Mouse (Mus musculus) bone marrow macrophage, adult 2 months (primary cell): Measurements from ENCODE around the gene Wapl. TPM values are rescaled to one million over a fixed set of nuclear protein-coding genes. Genes with fewer than 3 reads are reported as not detected.

Experiments used
- H3K27ac ChIP-seq: 2 replicates; pipeline ENCODE4 v1.5.1; 2012; ENCODE audit warnings: low read depth, low read length; ENCODE audit not compliant: insufficient read depth
- H3K4me1 ChIP-seq: 2 replicates; pipeline ENCODE4 v1.6.1; 2012; ENCODE audit warnings: low read length; ENCODE audit not compliant: control insufficient read depth, insufficient read depth
- H3K4me3 ChIP-seq: 2 replicates; pipeline ENCODE4 v1.5.1; 2012; ENCODE audit warnings: mild to moderate bottlenecking, low read length, moderate library complexity; ENCODE audit not compliant: insufficient read depth
- CTCF ChIP-seq: IDR thresholded peaks from 2 replicates; pipeline ENCODE4 v1.5.1; 2012; ENCODE audit warnings: low read depth, mild to moderate bottlenecking, low read length, moderate library complexity
- POLR2A ChIP-seq: IDR thresholded peaks from 2 replicates; pipeline ENCODE4 v1.6.1; 2012; ENCODE audit warnings: mild to moderate bottlenecking, low read depth, low read length, borderline replicate concordance
- polyA plus RNA-seq: library from polyadenylated mRNA; stranded (reverse); fragments of >200 nt; gene quantifications from 2 replicates; pipeline ENCODE4 v1.2.4, GENCODE M21; 2012; ENCODE audit not compliant: missing spikeins, insufficient read depth, insufficient read length

Wapl gene
- polyA plus RNA-seq, 1 experiment: 55.3 TPM

- no peak overlapping the region for H3K4me3 ChIP-seq
- TF ChIP-seq CTCF (no peak), POLR2A (no peak)
- no peaks in the 10 kb centered on the region for H3K4me1 ChIP-seq
- H3K27ac ChIP-seq: no peak overlapping the region
Observed at GRCm38 (mm10) chr14:34684989-34685388, 11.3 kb downstream of the Wapl start.

GRCm38 (mm10) chr14:34693970-34694369 lies 20.2 kb downstream of the Wapl start:
- TF ChIP-seq POLR2A (no peak), CTCF (no peak)
- H3K4me3 ChIP-seq: no peak overlapping the region
- H3K4me1 ChIP-seq: no peaks in the 10 kb centered on the region

GRCm38 (mm10) chr14:34697376-34697775 lies 23.6 kb downstream of the Wapl start:
- TF ChIP-seq CTCF (no peak), POLR2A (no peak)
- Histone ChIP-seq H3K4me1 (no peaks in the 10 kb centered on the region), H3K4me3 (no peak overlapping the region)

More at GRCm38 (mm10) chr14:34693970-34694369, 20.2 kb downstream of the Wapl start:
- H3K27ac ChIP-seq: no peak overlapping the region

GRCm38 (mm10) chr14:34710209-34710608 lies 36.5 kb downstream of the Wapl start:
- Histone ChIP-seq H3K4me3 (no peak overlapping the region), H3K27ac (no peak overlapping the region), H3K4me1 (peaks cover 6% of the 10 kb centered on the region; the same call in 1 of the 2 replicates)
- TF ChIP-seq CTCF (no peak), POLR2A (no peak)

More at GRCm38 (mm10) chr14:34697376-34697775, 23.6 kb downstream of the Wapl start:
- no peak overlapping the region for H3K27ac ChIP-seq

GRCm38 (mm10) chr14:34712027-34712426 lies 38.3 kb downstream of the Wapl start:
- peaks cover 6% of the 10 kb centered on the region; the same call in 1 of the 2 replicates for H3K4me1 ChIP-seq
- no peak overlapping the region for H3K27ac ChIP-seq
- TF ChIP-seq CTCF (no peak), POLR2A (no peak)
- H3K4me3 ChIP-seq: no peak overlapping the region

GRCm38 (mm10) chr14:34712857-34713256 lies 39.1 kb downstream of the Wapl start:
- Histone ChIP-seq H3K4me1 (peaks cover 6% of the 10 kb centered on the region; the same call in 1 of the 2 replicates), H3K27ac (no peak overlapping the region), H3K4me3 (no peak overlapping the region)
- TF ChIP-seq POLR2A (no peak), CTCF (no peak)

- Histone ChIP-seq H3K27ac (no peak overlapping the region), H3K4me3 (no peak overlapping the region), H3K4me1 (no peaks in the 10 kb centered on the region)
- no peak for TF ChIP-seq CTCF
- no peak for TF ChIP-seq POLR2A
Observed at GRCm38 (mm10) chr14:34718150-34718549, 44.4 kb downstream of the Wapl start.

DNA sequence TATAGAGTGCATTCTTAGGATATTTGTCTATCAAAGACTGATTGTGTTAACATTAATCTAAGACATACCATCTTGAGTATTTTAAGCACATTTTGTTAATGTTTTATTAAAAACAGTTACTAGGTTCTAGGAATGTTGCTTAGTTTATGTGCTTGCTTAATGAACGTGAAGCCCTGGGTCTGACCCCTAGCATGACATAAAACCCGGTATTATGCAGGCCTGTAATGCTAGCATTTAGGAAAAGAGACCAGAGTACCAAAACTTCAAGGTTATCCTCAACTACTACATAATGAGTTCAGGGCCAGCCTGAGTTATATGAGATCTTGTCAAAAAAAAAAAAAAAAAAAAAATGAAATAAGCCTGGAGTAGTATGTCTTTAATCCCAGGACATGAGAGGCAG lies 54.0 kb downstream of the Wapl start:
- H3K27ac ChIP-seq: no peak overlapping the region
- no peaks in the 10 kb centered on the region for H3K4me1 ChIP-seq
- TF ChIP-seq CTCF: no peak
- no peak for TF ChIP-seq POLR2A
- H3K4me3 ChIP-seq: no peak overlapping the region

GRCm38 (mm10) chr14:34735405-34735804 lies 61.7 kb downstream of the Wapl start:
- H3K4me3 ChIP-seq: no peak overlapping the region
- no peaks in the 10 kb centered on the region for H3K4me1 ChIP-seq
- TF ChIP-seq CTCF (no peak), POLR2A (no peak)
- no peak overlapping the region for H3K27ac ChIP-seq

DNA sequence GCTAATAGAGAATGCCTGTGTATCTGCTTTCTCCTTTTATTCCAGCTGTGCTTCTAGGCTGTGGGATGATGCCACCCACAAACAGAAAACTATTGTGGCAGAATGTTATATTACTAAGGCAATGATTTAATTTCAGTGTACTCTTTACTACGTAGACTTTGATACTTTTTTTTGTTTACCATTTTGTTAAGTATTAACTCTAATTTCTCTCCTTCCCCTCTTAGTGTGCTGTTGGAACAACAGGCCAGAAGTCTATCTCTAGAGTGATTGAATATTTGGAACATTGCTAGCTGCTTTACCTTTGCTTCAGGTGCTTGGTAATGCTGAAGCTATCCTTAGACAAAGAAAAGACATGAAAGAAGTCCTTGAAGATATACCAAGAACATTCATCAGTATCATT lies 71.7 kb downstream of the Wapl start:
- no peak overlapping the region for H3K4me3 ChIP-seq
- H3K4me1 ChIP-seq: no peaks in the 10 kb centered on the region
- H3K27ac ChIP-seq: no peak overlapping the region
- no peak for TF ChIP-seq CTCF
- TF ChIP-seq POLR2A: no peak

GRCm38 (mm10) chr14:34755731-34756130 lies 82.0 kb downstream of the Wapl start:
- no peaks in the 10 kb centered on the region for H3K4me1 ChIP-seq
- TF ChIP-seq CTCF (no peak), POLR2A (no peak)
- H3K27ac ChIP-seq: no peak overlapping the region
- H3K4me3 ChIP-seq: no peak overlapping the region
